Mouse (Mus musculus) embryonic facial prominence, embryonic 10.5 days (tissue): ENCODE data around the gene Cep19. TPM values are rescaled to one million over a fixed set of nuclear protein-coding genes. Genes with fewer than 3 reads are reported as not detected.
"Not testable (repeated sequence)": the region's sequence is repeated elsewhere in the genome, so short reads cannot be mapped to it uniquely, and the experiment has no call there.

ENCODE experiments used
- DNase-seq: peaks from one replicate; pipeline ENCODE4 v3.0.0-alpha.2; 2017; ENCODE audit warnings: low spot score
- H3K27ac ChIP-seq: fragments of 300-500 bp; sonication (generic); replicated peaks from 2 replicates; pipeline ENCODE4 v1.5.1; 2016; ENCODE audit warnings: mild to moderate bottlenecking
- H3K27me3 ChIP-seq: fragments of 300-500 bp; sonication (generic); replicated peaks from 2 replicates; pipeline ENCODE4 v1.6.1; 2016; ENCODE audit warnings: low read depth, mild to moderate bottlenecking; ENCODE audit not compliant: poor library complexity, severe bottlenecking
- H3K36me3 ChIP-seq: fragments of 300-500 bp; sonication (generic); replicated peaks from 2 replicates; pipeline ENCODE4 v1.6.1; 2016; ENCODE audit warnings: mild to moderate bottlenecking, moderate library complexity
- H3K4me1 ChIP-seq: fragments of 300-500 bp; sonication (generic); 2 replicates; pipeline ENCODE4 v1.6.1; 2016
- H3K4me3 ChIP-seq: fragments of 300-500 bp; sonication (generic); 2 replicates; pipeline ENCODE4 v1.5.1; 2016; ENCODE audit warnings: mild to moderate bottlenecking, moderate library complexity
- H3K9me3 ChIP-seq: fragments of 300-500 bp; sonication (generic); 2 replicates; pipeline ENCODE4 v1.6.1; 2016; ENCODE audit warnings: mild to moderate bottlenecking
- WGBS: fragments of 180-500 bp; shearing (Covaris S2); methylation state at CpG from one replicate; pipeline ENCODE4 v1.1.7; 2016; 5-methylcytosine and 5-hydroxymethylcytosine counted together
- polyA plus RNA-seq: library from polyadenylated mRNA; unstranded; fragments of >200 nt; fragmentation: Nextera tagmentation; extraction: Ambion mirVana; gene quantifications from 2 replicates; pipeline ENCODE4 v1.2.1, GENCODE M21; 2016

Cep19 gene
- polyA plus RNA-seq, 1 experiment from 2014 or later = 36.5 TPM

GRCm38 (mm10) chr16:32078408-32078990 is 21.1 kb upstream of the Cep19 start:
- no peaks in the 10 kb centered on the region for H3K27me3 ChIP-seq
- WGBS = under 1% methylated on average over 30 of the region's 30 CpGs
- peak overlapping the region; percentile 99 for H3K27ac ChIP-seq
- H3K36me3 ChIP-seq = peaks cover 37% of the 10 kb centered on the region
- H3K4me3 ChIP-seq = peak overlapping the region; percentile 94
- DNase-seq = peak; percentile 77
- peaks cover 23% of the 10 kb centered on the region for H3K4me1 ChIP-seq
- H3K9me3 ChIP-seq = no peaks in the 10 kb centered on the region

GRCm38 (mm10) chr16:32078991-32079511 is 20.5 kb upstream of the Cep19 start, which contains the start of gene Pak2:
Pak2 (minus strand) TSS chr16:32079342.
- peak; percentile 95 for DNase-seq
- peaks cover 23% of the 10 kb centered on the region for H3K4me1 ChIP-seq
- H3K4me3 ChIP-seq = peak within 1 kb of the TSS; percentile 94
- peaks cover 40% of the 10 kb centered on the region for H3K36me3 ChIP-seq
- no peaks in the 10 kb centered on the region for H3K27me3 ChIP-seq
- H3K9me3 ChIP-seq = no peaks in the 10 kb centered on the region
- H3K27ac ChIP-seq = peak within 1 kb of the TSS; percentile 99
- under 1% methylated on average over 57 of the region's 60 CpGs for WGBS

- peaks cover 97% of the 10 kb centered on the region for H3K36me3 ChIP-seq
- no peak overlapping the region for H3K27ac ChIP-seq
- WGBS = 81% methylated on average over 17 of the region's 17 CpGs
These were observed 11.8 kb upstream of the Cep19 start for GRCm38 (mm10) chr16:32087629-32088443.

GRCm38 (mm10) chr16:32091466-32091865 is 8.1 kb upstream of the Cep19 start:
- 90% methylated on average over 7 of the region's 7 CpGs for WGBS
- no peak overlapping the region for H3K4me3 ChIP-seq

More at GRCm38 (mm10) chr16:32087629-32088443, 11.8 kb upstream of the Cep19 start:
- Histone ChIP-seq H3K27me3 (no peaks in the 10 kb centered on the region), H3K4me3 (no peak overlapping the region), H3K9me3 (no peaks in the 10 kb centered on the region), H3K4me1 (no peaks in the 10 kb centered on the region)
- DNase-seq = no peak

GRCm38 (mm10) chr16:32097757-32098156 is 1.8 kb upstream of the Cep19 start:
- not testable (repeated sequence) for H3K27ac ChIP-seq, H3K27me3 ChIP-seq, H3K9me3 ChIP-seq, DNase-seq
- Histone ChIP-seq H3K4me3 (peak overlapping the region; percentile 93; the same call in 1 of the 2 replicates), H3K4me1 (peaks cover 25% of the 10 kb centered on the region), H3K36me3 (peaks cover 37% of the 10 kb centered on the region)
- 90% methylated on average over 2 of the region's 2 CpGs for WGBS

More at GRCm38 (mm10) chr16:32091466-32091865, 8.1 kb upstream of the Cep19 start:
- Histone ChIP-seq H3K27me3 (no peaks in the 10 kb centered on the region), H3K36me3 (peaks cover 84% of the 10 kb centered on the region), H3K9me3 (no peaks in the 10 kb centered on the region), H3K27ac (no peak overlapping the region), H3K4me1 (no peaks in the 10 kb centered on the region)
- DNase-seq = no peak

- peak overlapping the region; percentile 93 for H3K4me3 ChIP-seq
- no peaks in the 10 kb centered on the region for H3K9me3 ChIP-seq
- DNase-seq = no peak
- WGBS = under 1% methylated on average over 39 of the region's 39 CpGs
- no peaks in the 10 kb centered on the region for H3K27me3 ChIP-seq
- peaks cover 46% of the 10 kb centered on the region for H3K36me3 ChIP-seq
- peak overlapping the region; percentile 94 for H3K27ac ChIP-seq
- H3K4me1 ChIP-seq = peaks cover 25% of the 10 kb centered on the region
These were observed 533 bp upstream of the Cep19 start for GRCm38 (mm10) chr16:32098897-32099637.

GRCm38 (mm10) chr16:32102295-32102694 is 2.7 kb downstream of the Cep19 start:
- Histone ChIP-seq H3K27ac (no peak overlapping the region), H3K27me3 (no peaks in the 10 kb centered on the region), H3K4me3 (no peak overlapping the region), H3K9me3 (0 out of 2 replicates have a peak, but pooled peaks cover 3% of the 10 kb centered on the region), H3K36me3 (peaks cover 53% of the 10 kb centered on the region), H3K4me1 (peaks cover 25% of the 10 kb centered on the region)
- no peak for DNase-seq
- WGBS = 91% methylated on average over 13 of the region's 13 CpGs

- Histone ChIP-seq H3K36me3 (peaks cover 83% of the 10 kb centered on the region), H3K4me1 (no peaks in the 10 kb centered on the region), H3K27ac (no peak overlapping the region), H3K4me3 (no peak overlapping the region), H3K27me3 (no peaks in the 10 kb centered on the region), H3K9me3 (0 out of 2 replicates have a peak, but pooled peaks cover 6% of the 10 kb centered on the region)
- 92% methylated on average over 1 of the region's 1 CpGs for WGBS
- DNase-seq = no peak
These were observed 6.1 kb downstream of the Cep19 start for GRCm38 (mm10) chr16:32105698-32106097.

GRCm38 (mm10) chr16:32107342-32108045 is 7.9 kb downstream of the Cep19 start:
- WGBS = 93% methylated on average over 12 of the region's 12 CpGs

GRCm38 (mm10) chr16:32108170-32108569 is 8.6 kb downstream of the Cep19 start:
- peaks cover 74% of the 10 kb centered on the region for H3K36me3 ChIP-seq
- DNase-seq = no peak
- H3K4me3 ChIP-seq = no peak overlapping the region
- H3K27ac ChIP-seq = no peak overlapping the region
- no peaks in the 10 kb centered on the region for H3K4me1 ChIP-seq
- H3K9me3 ChIP-seq = 0 out of 2 replicates have a peak, but pooled peaks cover 7% of the 10 kb centered on the region
- WGBS = 84% methylated on average over 7 of the region's 7 CpGs
- H3K27me3 ChIP-seq = no peaks in the 10 kb centered on the region

More at GRCm38 (mm10) chr16:32107342-32108045, 7.9 kb downstream of the Cep19 start:
- no peak for DNase-seq
- no peak overlapping the region for H3K27ac ChIP-seq
- H3K4me3 ChIP-seq = no peak overlapping the region
- H3K4me1 ChIP-seq = no peaks in the 10 kb centered on the region
- 0 out of 2 replicates have a peak, but pooled peaks cover 7% of the 10 kb centered on the region for H3K9me3 ChIP-seq
- peaks cover 80% of the 10 kb centered on the region for H3K36me3 ChIP-seq
- no peaks in the 10 kb centered on the region for H3K27me3 ChIP-seq

GRCm38 (mm10) chr16:32108578-32108977 is 9.0 kb downstream of the Cep19 start:
- DNase-seq = no peak
- Histone ChIP-seq H3K4me1 (no peaks in the 10 kb centered on the region), H3K27me3 (no peaks in the 10 kb centered on the region), H3K9me3 (0 out of 2 replicates have a peak, but pooled peaks cover 7% of the 10 kb centered on the region), H3K27ac (no peak overlapping the region), H3K4me3 (no peak overlapping the region), H3K36me3 (peaks cover 70% of the 10 kb centered on the region)
- 97% methylated on average over 2 of the region's 2 CpGs for WGBS
